Mouse (Mus musculus) myocyte (in vitro differentiated cells): Measurements from ENCODE around the gene Wnt3. TPM values are rescaled to one million over a fixed set of nuclear protein-coding genes. Genes with fewer than 3 reads are reported as not detected.

ENCODE experiments used
- H3K27me3 ChIP-seq: one replicate; pipeline ENCODE4 v1.6.1; 2011; ENCODE audit not compliant: control insufficient read depth, insufficient read depth, insufficient read length
- H3K36me3 ChIP-seq: one replicate; pipeline ENCODE4 v1.6.1; 2011; ENCODE audit not compliant: control insufficient read depth, insufficient read depth
- H3K4me2 ChIP-seq: one replicate; pipeline ENCODE4 v1.6.1; 2011; ENCODE audit warnings: low read depth, control low read depth
- H3K4me3 ChIP-seq: one replicate; pipeline ENCODE4 v1.5.1; 2011; ENCODE audit warnings: mild to moderate bottlenecking, control low read depth, moderate library complexity
- H3K79me2 ChIP-seq: one replicate; pipeline ENCODE4 v1.6.1; 2011; ENCODE audit not compliant: control insufficient read depth, insufficient read depth
- H3ac ChIP-seq: one replicate; pipeline ENCODE4 v1.6.1; 2011; ENCODE audit not compliant: control insufficient read depth, insufficient read length
- CEBPB ChIP-seq: IDR thresholded peaks from 2 replicates; pipeline ENCODE4 v1.6.1; 2011; ENCODE audit warnings: mild to moderate bottlenecking, moderate library complexity; ENCODE audit not compliant: poor library complexity, insufficient read depth, severe bottlenecking
- E2F4 ChIP-seq: IDR thresholded peaks from one replicate; pipeline ENCODE4 v1.6.1; 2011; ENCODE audit warnings: mild to moderate bottlenecking, control low read depth, moderate library complexity; ENCODE audit not compliant: insufficient read depth
- MAX ChIP-seq: IDR thresholded peaks from one replicate; pipeline ENCODE4 v1.6.1; 2011; ENCODE audit warnings: low read depth, mild to moderate bottlenecking, control low read depth
- MYOD1 ChIP-seq, 3 experiments: IDR thresholded peaks; one replicate each; pipeline ENCODE4 v1.6.1; 2011; ENCODE audit warnings: control low read depth in 2 of 3, low read depth in 2 of 3, mild to moderate bottlenecking in 2 of 3, moderate library complexity in 1 of 3; ENCODE audit not compliant: insufficient read length in 2 of 3, control insufficient read depth in 1 of 3
- MYOG ChIP-seq, 3 experiments: IDR thresholded peaks; one replicate each; pipeline ENCODE4 v1.6.1; 2011; ENCODE audit warnings: control low read depth in 2 of 3, low read depth in 2 of 3, mild to moderate bottlenecking in 2 of 3; ENCODE audit not compliant: insufficient read length in 2 of 3, control insufficient read depth in 1 of 3, insufficient read depth in 1 of 3
- POLR2A ChIP-seq: IDR thresholded peaks from one replicate; pipeline ENCODE4 v1.6.1; 2011; ENCODE audit warnings: low read depth, mild to moderate bottlenecking, control low read depth, moderate library complexity; ENCODE audit not compliant: insufficient read length
- POLR2AphosphoS2 ChIP-seq: IDR thresholded peaks from one replicate; pipeline ENCODE4 v1.6.1; 2011; ENCODE audit warnings: low read depth, control low read depth; ENCODE audit not compliant: insufficient read length
- REST ChIP-seq: IDR thresholded peaks from one replicate; pipeline ENCODE4 v1.6.1; 2011; ENCODE audit warnings: mild to moderate bottlenecking, control low read depth, moderate library complexity; ENCODE audit not compliant: insufficient read depth, insufficient read length
- SRF ChIP-seq: IDR thresholded peaks from one replicate; pipeline ENCODE4 v1.6.1; 2011; ENCODE audit warnings: low read depth; ENCODE audit not compliant: control insufficient read depth, insufficient read length
- TCF12 ChIP-seq: IDR thresholded peaks from one replicate; pipeline ENCODE4 v1.6.1; 2011; ENCODE audit warnings: mild to moderate bottlenecking, control low read depth; ENCODE audit not compliant: poor library complexity, insufficient read depth, severe bottlenecking
- TCF3 ChIP-seq: IDR thresholded peaks from one replicate; pipeline ENCODE4 v1.6.1; 2011; ENCODE audit warnings: low read depth, control low read depth; ENCODE audit not compliant: insufficient read length
- USF1 ChIP-seq: IDR thresholded peaks from one replicate; pipeline ENCODE4 v1.6.1; 2011; ENCODE audit warnings: low read depth, mild to moderate bottlenecking, control low read depth, moderate library complexity
- polyA plus RNA-seq: library from polyadenylated mRNA; unstranded; fragments of >200 nt; fragmentation: generic; extraction: Trizol; gene quantifications from one replicate; pipeline ENCODE4 v1.2.1, GENCODE M21; 2012; ENCODE audit warnings: missing spikeins

Gene Wnt3
- polyA plus RNA-seq: 0.04 TPM

DNA sequence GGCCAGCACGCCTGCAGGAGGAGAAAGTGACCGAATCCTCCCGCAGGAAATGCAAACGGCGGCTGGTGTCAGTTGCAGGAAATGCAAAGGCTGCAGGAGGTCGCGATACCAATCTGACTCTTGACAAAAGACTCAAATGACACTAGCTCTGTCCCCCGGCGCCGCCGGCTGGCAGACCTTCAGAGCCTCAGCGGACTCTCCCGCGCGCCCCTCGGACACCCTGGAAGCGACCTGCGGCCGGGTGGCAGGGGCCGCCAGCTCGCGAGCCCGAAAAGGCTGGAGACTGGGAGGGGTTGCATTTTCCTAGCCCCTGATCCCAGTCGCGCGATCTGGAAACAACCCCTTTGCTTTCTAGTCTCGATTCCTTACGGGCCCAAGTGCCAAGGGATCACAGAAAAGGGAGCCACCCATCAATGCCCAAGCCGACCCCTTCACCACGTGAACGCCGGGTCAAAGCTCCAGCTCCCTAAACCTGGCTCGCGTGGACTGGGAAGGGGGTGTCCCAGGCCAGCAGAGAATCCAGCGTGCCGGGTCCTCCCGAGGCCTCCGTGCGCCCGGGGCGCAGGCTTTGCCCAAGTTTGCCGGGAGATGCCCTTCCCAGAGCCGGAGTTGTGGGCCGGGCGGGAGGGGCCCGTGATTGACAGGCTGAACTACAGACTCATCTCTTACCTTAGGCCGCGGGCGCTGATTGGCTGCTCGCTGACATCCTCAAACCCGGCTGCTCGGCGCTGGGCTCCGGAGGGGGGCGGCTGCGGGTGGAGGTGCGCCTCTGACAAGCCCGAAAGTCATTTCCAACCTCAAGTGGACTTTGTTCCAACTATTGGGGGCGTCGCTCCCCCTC, at the start of gene Wnt3:
Gene Wnt3 (plus strand): TSS at position 764 of the 841 bp plus-strand sequence.
- Histone ChIP-seq H3ac (no peak within 1 kb of the TSS), H3K79me2 (no peaks in the 10 kb centered on the region), H3K27me3 (peaks cover 82% of the 10 kb centered on the region), H3K4me2 (no peak within 1 kb of the TSS), H3K36me3 (no peaks in the 10 kb centered on the region), H3K4me3 (no peak within 1 kb of the TSS)
- no peak for TF ChIP-seq MAX
- no peak for TF ChIP-seq USF1
- TF ChIP-seq E2F4: no peak
- no peak for TF ChIP-seq POLR2A
- TF ChIP-seq MYOG (IDR thresholded peaks at IDR 0.05; ENCODE audit: control insufficient read depth in 1 of 3, insufficient read depth in 1 of 3, insufficient read length in 2 of 3, low read depth in 2 of 3): no peak
- TF ChIP-seq REST: no peak
- TF ChIP-seq TCF3: no peak
- no peak for TF ChIP-seq CEBPB
- TF ChIP-seq SRF: no peak
- no peak for TF ChIP-seq MYOD1 (IDR thresholded peaks at IDR 0.05; ENCODE audit: control insufficient read depth in 1 of 3, insufficient read length in 2 of 3, low read depth in 2 of 3)
- no peak for TF ChIP-seq POLR2AphosphoS2
- no peak for TF ChIP-seq TCF12

DNA sequence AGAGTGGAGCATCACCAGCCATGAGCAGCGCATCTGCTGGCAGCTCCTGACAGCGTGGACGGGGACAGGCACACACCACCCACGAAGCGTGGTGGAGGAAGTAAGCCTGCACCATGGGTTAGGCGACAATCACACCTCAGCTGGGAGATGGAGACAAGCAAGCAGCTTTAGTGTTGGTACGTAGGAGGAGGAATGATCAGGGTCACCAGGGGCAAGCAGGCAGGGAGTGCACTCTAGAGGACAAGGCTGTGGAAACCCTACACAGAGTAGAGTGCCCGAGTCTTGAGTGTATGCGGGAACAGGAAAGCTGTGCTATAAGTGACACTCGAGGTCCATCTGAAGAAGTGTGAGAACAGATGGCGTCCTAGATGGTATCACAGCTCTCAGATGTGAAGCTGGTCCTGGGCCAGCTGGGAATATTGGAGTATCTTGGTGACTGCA, 49.6 kb upstream of the Wnt3 start:
- Histone ChIP-seq H3K36me3 (no peaks in the 10 kb centered on the region), H3K27me3 (peaks cover 47% of the 10 kb centered on the region), H3K79me2 (no peaks in the 10 kb centered on the region), H3K4me3 (no peak overlapping the region), H3K4me2 (no peak overlapping the region), H3ac (no peak overlapping the region)
- TF ChIP-seq MYOD1 (IDR thresholded peaks at IDR 0.05; ENCODE audit: control insufficient read depth in 1 of 3, insufficient read length in 2 of 3, low read depth in 2 of 3): no peak
- no peak for TF ChIP-seq MAX
- no peak for TF ChIP-seq SRF
- no peak for TF ChIP-seq REST
- no peak for TF ChIP-seq POLR2AphosphoS2
- no peak for TF ChIP-seq MYOG (IDR thresholded peaks at IDR 0.05; ENCODE audit: control insufficient read depth in 1 of 3, insufficient read depth in 1 of 3, insufficient read length in 2 of 3, low read depth in 2 of 3)
- TF ChIP-seq POLR2A: no peak
- no peak for TF ChIP-seq TCF12
- no peak for TF ChIP-seq E2F4
- no peak for TF ChIP-seq USF1
- TF ChIP-seq TCF3: no peak
- TF ChIP-seq CEBPB: no peak

DNA sequence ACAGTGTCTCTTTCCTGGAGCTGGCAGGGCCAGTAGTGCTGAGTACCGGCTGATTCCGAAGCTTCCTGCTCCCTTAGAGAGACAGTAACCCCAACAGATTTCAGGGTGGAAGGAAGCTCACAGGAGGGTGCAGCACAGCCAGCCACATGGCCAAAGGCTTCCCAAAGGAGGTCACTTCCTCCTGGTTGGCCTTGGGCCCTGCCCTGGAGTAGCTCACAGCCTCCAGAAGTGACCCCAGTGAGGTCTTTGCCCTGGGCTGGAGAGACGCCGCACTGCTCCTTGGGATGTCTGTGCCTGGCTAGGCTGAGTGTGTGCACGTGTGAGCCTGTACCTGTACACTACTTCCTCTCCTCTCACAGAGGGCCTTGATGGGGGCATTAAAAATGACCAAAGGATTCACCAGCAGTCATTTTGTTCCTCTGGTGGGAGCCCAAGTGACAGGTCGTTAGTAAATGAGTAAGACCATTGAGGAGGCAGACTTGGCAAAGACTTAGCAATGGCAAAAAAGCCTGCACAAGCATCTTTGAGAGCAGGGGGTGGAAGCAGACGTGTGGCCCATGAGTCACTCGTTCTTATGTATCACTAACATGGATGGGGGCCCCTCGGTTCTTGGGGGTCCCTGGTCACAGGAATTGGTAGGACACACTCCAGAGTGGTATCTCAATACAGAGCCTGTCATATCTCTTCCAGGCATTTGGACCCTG, 44.5 kb upstream of the Wnt3 start:
- H3K27me3 ChIP-seq: peaks cover 55% of the 10 kb centered on the region
- H3ac ChIP-seq: no peak overlapping the region
- H3K79me2 ChIP-seq: no peaks in the 10 kb centered on the region
- no peak overlapping the region for H3K4me2 ChIP-seq
- TF ChIP-seq MYOG (IDR thresholded peaks at IDR 0.05; ENCODE audit: control insufficient read depth in 1 of 3, insufficient read depth in 1 of 3, insufficient read length in 2 of 3, low read depth in 2 of 3): no peak
- TF ChIP-seq MYOD1 (IDR thresholded peaks at IDR 0.05; ENCODE audit: control insufficient read depth in 1 of 3, insufficient read length in 2 of 3, low read depth in 2 of 3): no peak
- no peak for TF ChIP-seq REST
- no peak for TF ChIP-seq SRF
- no peak for TF ChIP-seq MAX
- no peak for TF ChIP-seq POLR2A
- TF ChIP-seq TCF3: no peak
- TF ChIP-seq POLR2AphosphoS2: no peak
- TF ChIP-seq TCF12: no peak
- no peak for TF ChIP-seq E2F4
- TF ChIP-seq CEBPB: no peak
- TF ChIP-seq USF1: no peak
- no peak overlapping the region for H3K4me3 ChIP-seq
- H3K36me3 ChIP-seq: no peaks in the 10 kb centered on the region

DNA sequence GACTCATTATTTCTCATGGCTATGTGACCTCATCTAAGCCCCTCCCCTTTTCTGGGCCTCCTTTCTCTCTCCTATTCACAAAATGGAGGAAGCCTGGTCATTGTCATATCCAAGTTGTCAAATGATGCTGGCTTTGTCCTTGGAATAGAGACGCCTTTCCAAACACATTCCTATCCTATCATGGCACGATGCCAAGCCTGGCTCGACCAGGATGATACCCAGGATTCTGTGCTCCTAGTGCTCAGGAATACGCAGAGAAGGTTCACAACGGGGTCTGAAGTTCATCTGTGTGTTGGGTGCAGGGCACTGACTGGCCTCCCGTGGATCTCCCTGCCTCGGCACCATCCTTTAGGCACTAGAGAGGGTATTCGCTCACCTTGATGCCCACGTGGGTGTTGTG, 42.4 kb upstream of the Wnt3 start:
- Histone ChIP-seq H3K79me2 (no peaks in the 10 kb centered on the region), H3ac (no peak overlapping the region), H3K4me3 (no peak overlapping the region), H3K4me2 (no peak overlapping the region), H3K36me3 (no peaks in the 10 kb centered on the region), H3K27me3 (peaks cover 62% of the 10 kb centered on the region)
- TF ChIP-seq POLR2A (no peak), REST (no peak), TCF3 (no peak), MYOG (IDR thresholded peaks at IDR 0.05; ENCODE audit: control insufficient read depth in 1 of 3, insufficient read depth in 1 of 3, insufficient read length in 2 of 3, low read depth in 2 of 3) (no peak), POLR2AphosphoS2 (no peak), TCF12 (no peak), MYOD1 (IDR thresholded peaks at IDR 0.05; ENCODE audit: control insufficient read depth in 1 of 3, insufficient read length in 2 of 3, low read depth in 2 of 3) (no peak), E2F4 (no peak), MAX (no peak), CEBPB (no peak), SRF (no peak), USF1 (no peak)
